Mouse (Mus musculus): ENCODE measurements around the gene Sparcl1.

GRCm38 (mm10) chr5:104103171-104103570 is 10.4 kb downstream of the Sparcl1 start:
- TF ChIP-seq CTCF (IDR thresholded peaks at IDR 0.05; ENCODE audit: low read depth, low read length) (no peak), POLR2A (IDR thresholded peaks at IDR 0.05; ENCODE audit: extremely low read depth, insufficient read depth, low read length) (no peak)

All from liver, adult 2 months (tissue).